Mouse (Mus musculus): Measurements from ENCODE around the gene Rab11fip4. TPM values are rescaled to one million over a fixed set of nuclear protein-coding genes. Genes with fewer than 3 reads are reported as not detected.

Rab11fip4 gene
- total RNA-seq, 2 experiments from 2014 or later = 6.8 to 12.4 TPM

GRCm38 (mm10) chr11:79613711-79614110, 22.7 kb downstream of the Rab11fip4 start:
- no peak for DNase-seq (ENCODE audit: low spot score in 2 of 2)

GRCm38 (mm10) chr11:79614880-79615279, 23.9 kb downstream of the Rab11fip4 start:
- no peak for DNase-seq (ENCODE audit: low spot score in 2 of 2)

- no peak for DNase-seq (ENCODE audit: low spot score in 2 of 2)
Observed at GRCm38 (mm10) chr11:79615871-79616270, 24.9 kb downstream of the Rab11fip4 start.

GRCm38 (mm10) chr11:79617991-79618390, 27.0 kb downstream of the Rab11fip4 start:
- DNase-seq (ENCODE audit: low spot score in 2 of 2) = no peak

- DNase-seq (ENCODE audit: low spot score in 2 of 2) = no peak
Observed at GRCm38 (mm10) chr11:79623029-79623428, 32.0 kb downstream of the Rab11fip4 start.

- DNase-seq (ENCODE audit: low spot score in 2 of 2) = peak in 1 of 2 experiments; percentile 40
Observed at GRCm38 (mm10) chr11:79624801-79625302, 33.8 kb downstream of the Rab11fip4 start.

- no peak for DNase-seq (ENCODE audit: low spot score in 2 of 2)
Observed at GRCm38 (mm10) chr11:79628716-79629115, 37.7 kb downstream of the Rab11fip4 start.

- no peak for DNase-seq (ENCODE audit: low spot score in 2 of 2)
Observed at GRCm38 (mm10) chr11:79629752-79630374, 38.9 kb downstream of the Rab11fip4 start.

GRCm38 (mm10) chr11:79630521-79630920, 39.5 kb downstream of the Rab11fip4 start:
- DNase-seq (ENCODE audit: low spot score in 2 of 2) = no peak

GRCm38 (mm10) chr11:79633366-79633765, 42.4 kb downstream of the Rab11fip4 start:
- DNase-seq (ENCODE audit: low spot score in 2 of 2) = no peak

- no peak for DNase-seq (ENCODE audit: low spot score in 2 of 2)
Observed at GRCm38 (mm10) chr11:79635661-79636449, 44.8 kb downstream of the Rab11fip4 start.

- DNase-seq (ENCODE audit: low spot score in 2 of 2) = no peak
Observed at GRCm38 (mm10) chr11:79636481-79636880, 45.5 kb downstream of the Rab11fip4 start.

- DNase-seq (ENCODE audit: low spot score in 2 of 2) = no peak
Observed at GRCm38 (mm10) chr11:79638691-79639090, 47.7 kb downstream of the Rab11fip4 start.

- DNase-seq (ENCODE audit: low spot score in 2 of 2) = no peak
Observed at GRCm38 (mm10) chr11:79640940-79641733, 50.1 kb downstream of the Rab11fip4 start.

GRCm38 (mm10) chr11:79643730-79644129, 52.7 kb downstream of the Rab11fip4 start:
- DNase-seq (ENCODE audit: low spot score in 2 of 2) = no peak

GRCm38 (mm10) chr11:79644717-79645191, 53.7 kb downstream of the Rab11fip4 start:
- DNase-seq (ENCODE audit: low spot score in 2 of 2) = no peak

- no peak for DNase-seq (ENCODE audit: low spot score in 2 of 2)
Observed at GRCm38 (mm10) chr11:79646026-79646425, 55.0 kb downstream of the Rab11fip4 start.

GRCm38 (mm10) chr11:79646467-79647070, 55.6 kb downstream of the Rab11fip4 start:
- no peak for DNase-seq (ENCODE audit: low spot score in 2 of 2)

- no peak for DNase-seq (ENCODE audit: low spot score in 2 of 2)
Observed at GRCm38 (mm10) chr11:79647071-79647501, 56.1 kb downstream of the Rab11fip4 start.

- DNase-seq (ENCODE audit: low spot score in 2 of 2) = no peak
Observed at GRCm38 (mm10) chr11:79650359-79650835, 59.4 kb downstream of the Rab11fip4 start.

- DNase-seq (ENCODE audit: low spot score in 2 of 2) = no peak
Observed at GRCm38 (mm10) chr11:79652257-79652656, 61.2 kb downstream of the Rab11fip4 start.

Measured in adrenal gland, postnatal 4 days (tissue).